ENCODE assay signal across 29 mouse cellular contexts in the genomic region with DNA sequence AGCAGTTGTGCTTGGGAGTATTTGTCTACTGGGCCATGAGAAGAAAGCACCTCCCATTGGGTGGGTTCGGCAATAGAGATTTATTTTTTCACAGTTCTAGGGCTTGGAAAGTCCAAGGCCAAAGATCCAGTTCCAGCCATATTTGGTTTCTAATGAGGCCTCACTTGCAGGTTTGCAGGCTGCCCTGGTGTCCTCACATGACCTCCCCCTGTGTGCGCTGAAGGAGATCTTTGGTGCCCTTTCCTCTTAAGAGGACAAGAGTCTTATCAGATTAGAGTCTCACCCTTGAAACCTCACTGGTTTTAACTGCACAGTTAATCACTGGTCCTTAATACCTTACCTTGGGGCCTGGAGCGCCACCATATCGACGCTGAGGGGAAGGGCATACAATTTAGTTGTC. TPM values are rescaled to one million over a fixed set of nuclear protein-coding genes. Genes with fewer than 3 reads are reported as not detected.
A peak's percentile ranks its signal among the peaks of the same experiment; 100 is the strongest.
DNase-seq lines count a peak whose midpoint lies in the region; ATAC-seq and TF ChIP-seq lines count a peak whose summit lies in the region.
"Had no signal": no experiment of that assay in that cellular context is flagged by ENCODE, and none has a peak within 500 bp of the region (broad histone marks: within the 10 kb centered on the region; RNA-seq: fewer than 3 reads in every experiment).

No protein-coding gene starts in this region.

- H3K9me3 ChIP-seq in intestine, postnatal 0 days (ENCODE audit: control insufficient read depth), result no peaks in the 10 kb centered on the region
- H3K9me3 ChIP-seq: embryonic facial prominence, embryonic 12.5 days; forebrain, embryonic 13.5 days; heart, embryonic 15.5 days; stomach, embryonic 15.5 days had no signal

- H3K4me2 ChIP-seq in intestine, postnatal 0 days (replicated peaks; ENCODE audit: low read depth), result no peak overlapping the region
- H3K4me2 ChIP-seq: embryonic facial prominence, embryonic 12.5 days; forebrain, embryonic 13.5 days; heart, embryonic 15.5 days; stomach, embryonic 15.5 days had no signal

- no peaks in the 10 kb centered on the region for H3K36me3 ChIP-seq in intestine, postnatal 0 days (ENCODE audit: control insufficient read depth, insufficient read depth)
- H3K36me3 ChIP-seq: embryonic facial prominence, embryonic 12.5 days; heart, embryonic 15.5 days; stomach, embryonic 15.5 days had no signal

- TF ChIP-seq CTCF in intestine, postnatal 0 days (IDR thresholded peaks at IDR 0.05; ENCODE audit: low read depth), result peak; percentile 48
- TF ChIP-seq CTCF in gastrocnemius, adult 2 months (IDR thresholded peaks at IDR 0.05), result no peak

- intact Hi-C loops in gastrocnemius, adult 2 months (cut with DNase I), result no loop called here

- H3K27ac ChIP-seq in intestine, postnatal 0 days (ENCODE audit: low read depth, low read length), result no peak overlapping the region
- no peak overlapping the region for H3K27ac ChIP-seq in gastrocnemius, adult 2 months
- H3K27ac ChIP-seq: embryonic facial prominence, embryonic 12.5 days; forebrain, embryonic 13.5 days; heart, embryonic 15.5 days; hindbrain, postnatal 0 days; stomach, embryonic 15.5 days had no signal

- 38% methylated on average over 5 of the region's 5 CpGs for WGBS in intestine, postnatal 0 days

- no peaks in the 10 kb centered on the region for H3K27me3 ChIP-seq in intestine, postnatal 0 days (replicated peaks; ENCODE audit: control insufficient read depth, insufficient read depth, low read length)
- H3K27me3 ChIP-seq: embryonic facial prominence, embryonic 12.5 days; forebrain, embryonic 13.5 days; heart, embryonic 15.5 days; stomach, embryonic 15.5 days had no signal

- no peaks in the 10 kb centered on the region for H3K4me1 ChIP-seq in intestine, postnatal 0 days (replicated peaks; ENCODE audit: control insufficient read depth, insufficient read depth, low read length)
- H3K4me1 ChIP-seq: stomach, embryonic 15.5 days had no signal

- H3K4me3 ChIP-seq in intestine, postnatal 0 days (ENCODE audit: low read depth, low read length), result no peak overlapping the region
- H3K4me3 ChIP-seq in gastrocnemius, adult 2 months, result no peak overlapping the region
- H3K4me3 ChIP-seq: embryonic facial prominence, embryonic 12.5 days; erythroblast, embryonic 14.5 days; forebrain, embryonic 13.5 days; heart, embryonic 15.5 days; stomach, embryonic 15.5 days had no signal

- peak; percentile 62 for DNase-seq in kidney, adult 11 months
- DNase-seq in kidney, adult 18-20 months, result no peak
- peak; percentile 47 for DNase-seq in kidney, postnatal 10 days
- peak; percentile 52 for DNase-seq in retina, postnatal 7 days (ENCODE audit: low read depth, low spot score)
- no peak for DNase-seq in gastrocnemius, adult 2 months
- no peak for DNase-seq in urinary bladder, postnatal 36 days (ENCODE audit: low spot score in 2 of 2)
- no peak for DNase-seq in right cerebral cortex, postnatal 25 days
- DNase-seq: cerebellum, adult 9-11 months; gastrocnemius, postnatal 25 days; layer of hippocampus, postnatal 36 days; left cerebral cortex, postnatal 4 days; liver; lung, postnatal 14 days; thymus, adult 18-20 months; thymus, postnatal 4 days had no signal

- no peak overlapping the region for H3K9ac ChIP-seq in intestine, postnatal 0 days (ENCODE audit: low read depth, low read length)
- H3K9ac ChIP-seq: embryonic facial prominence, embryonic 12.5 days; forebrain, embryonic 13.5 days; heart, embryonic 15.5 days; stomach, embryonic 15.5 days had no signal

- peak; percentile 51; the same call in 1 of the 2 replicates for ATAC-seq in intestine, postnatal 0 days
- ATAC-seq: forebrain, embryonic 13.5 days; hindbrain, postnatal 0 days had no signal

RNA-seq across cellular contexts. Expression of a gene that starts 40.9 kb away (rescaled TPM):
- polyA plus RNA-seq in intestine, postnatal 0 days (2015; fragmentation: Nextera tagmentation; extraction: Ambion mirVana), result not detected in 2 replicates
- not detected for total RNA-seq in gastrocnemius, adult 2 months (2021)
- total RNA-seq: gastrocnemius, postnatal 25 days; heart, adult 8-10 months; hematopoietic stem cell, adult 5-6 weeks; hindbrain, postnatal 0 days; layer of hippocampus, postnatal 36 days; left cerebral cortex, postnatal 4 days; megakaryocyte-erythroid progenitor cell, adult 5-6 weeks; midbrain, postnatal 0 days had no signal
- polyA plus RNA-seq: C2C12; embryonic facial prominence, embryonic 12.5 days; erythroblast, embryonic 14.5 days; forebrain, embryonic 13.5 days; frontal cortex, adult 2 months; heart, embryonic 15.5 days; hindbrain, postnatal 0 days; liver, embryonic 16.5 days; midbrain, postnatal 0 days; stomach, embryonic 15.5 days had no signal

Comparison
In these comparisons a context has a peak if more than half of its experiments do, and no peak if none do; other contexts are left out.
1. DNase-seq: peak in kidney, adult 11 months (single experiment), kidney, postnatal 10 days (single experiment) and retina, postnatal 7 days (single experiment); none in kidney, adult 18-20 months (single experiment), gastrocnemius, adult 2 months (single experiment), urinary bladder, postnatal 36 days (0 of 2) and right cerebral cortex, postnatal 25 days (single experiment).